Mouse (Mus musculus): Measurements from ENCODE around the gene Phf24. TPM values are rescaled to one million over a fixed set of nuclear protein-coding genes. Genes with fewer than 3 reads are reported as not detected.
"Not testable (repeated sequence)": the region's sequence is repeated elsewhere in the genome, so short reads cannot be mapped to it uniquely, and the experiment has no call there.

The Phf24 gene
- polyA plus RNA-seq, 1 experiment from 2014 or later: 0.93 TPM

DNA sequence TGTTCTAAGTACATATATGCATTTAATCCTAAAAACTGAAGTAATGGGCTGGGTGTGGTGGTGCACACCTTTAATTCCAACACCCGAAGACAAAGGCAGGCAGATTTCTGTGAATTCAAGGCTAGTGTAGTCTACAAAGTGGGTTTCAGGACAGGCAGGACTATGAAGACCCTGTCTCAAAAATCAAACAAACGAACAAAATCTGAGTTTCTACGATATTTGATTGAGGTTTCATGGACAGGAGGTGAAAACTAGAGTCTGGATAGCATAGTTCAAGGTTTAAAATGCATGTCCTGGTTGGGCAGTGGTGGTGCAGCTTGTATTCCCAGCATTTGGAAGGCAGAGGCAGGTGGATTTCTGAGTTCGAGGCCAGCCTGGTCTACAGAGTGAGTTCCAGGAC, 52.8 kb downstream of the Phf24 start, which contains the start of gene 1700022I11Rik:
1700022I11Rik (plus strand) TSS at position 301 of the 400 bp plus-strand sequence.
- Histone ChIP-seq H3K4me2 (no peak within 1 kb of the TSS), H3K4me1 (peaks cover 4% of the 10 kb centered on the region), H3K9ac (no peak within 1 kb of the TSS)

DNA sequence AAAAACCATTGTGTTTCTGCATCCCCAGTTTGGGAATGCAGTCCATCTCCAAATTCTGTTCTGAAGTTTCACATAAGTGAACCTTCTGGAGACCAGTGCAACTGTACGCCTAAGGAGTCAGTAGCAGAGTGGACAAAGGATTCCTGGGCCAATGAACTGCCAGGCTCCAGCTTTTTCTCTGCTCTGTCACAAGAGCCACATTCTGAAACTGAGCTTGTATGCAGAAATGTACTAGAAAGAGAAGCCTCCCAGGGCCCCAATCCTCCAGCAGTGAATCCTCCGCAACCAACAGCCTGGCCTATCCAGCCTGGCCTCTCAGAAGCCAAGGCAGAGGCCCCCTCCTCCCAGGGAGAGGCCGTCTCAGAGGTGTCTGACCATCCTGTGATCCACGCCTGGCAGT, 56.5 kb downstream of the Phf24 start:
- no peaks in the 10 kb centered on the region for H3K9me3 ChIP-seq (replicated peaks)
- H3K4me1 ChIP-seq: no peaks in the 10 kb centered on the region
- H3K27me3 ChIP-seq: no peaks in the 10 kb centered on the region
- H3K4me2 ChIP-seq: no peak overlapping the region
- ATAC-seq (replicated peaks; ENCODE audit: low FRiP score): 0 out of 2 replicates have a peak, but pooled peaks have one; percentile 22
- H3K27ac ChIP-seq: no peak overlapping the region
- 59% methylated on average over 4 of the region's 4 CpGs for WGBS
- H3K9ac ChIP-seq: no peak overlapping the region
- H3K36me3 ChIP-seq: peaks cover 21% of the 10 kb centered on the region
- no peak overlapping the region for H3K4me3 ChIP-seq (replicated peaks)

More for the DNA sequence above, 52.8 kb downstream of the Phf24 start, which contains the start of gene 1700022I11Rik:
- ATAC-seq (replicated peaks; ENCODE audit: low FRiP score): no peak
- Histone ChIP-seq H3K9me3 (replicated peaks) (no peaks in the 10 kb centered on the region), H3K27ac (no peak within 1 kb of the TSS), H3K36me3 (no peaks in the 10 kb centered on the region), H3K27me3 (peaks cover 4% of the 10 kb centered on the region; the same call in 1 of the 2 replicates), H3K4me3 (replicated peaks) (no peak within 1 kb of the TSS)
- 87% methylated on average over 4 of the region's 4 CpGs for WGBS

DNA sequence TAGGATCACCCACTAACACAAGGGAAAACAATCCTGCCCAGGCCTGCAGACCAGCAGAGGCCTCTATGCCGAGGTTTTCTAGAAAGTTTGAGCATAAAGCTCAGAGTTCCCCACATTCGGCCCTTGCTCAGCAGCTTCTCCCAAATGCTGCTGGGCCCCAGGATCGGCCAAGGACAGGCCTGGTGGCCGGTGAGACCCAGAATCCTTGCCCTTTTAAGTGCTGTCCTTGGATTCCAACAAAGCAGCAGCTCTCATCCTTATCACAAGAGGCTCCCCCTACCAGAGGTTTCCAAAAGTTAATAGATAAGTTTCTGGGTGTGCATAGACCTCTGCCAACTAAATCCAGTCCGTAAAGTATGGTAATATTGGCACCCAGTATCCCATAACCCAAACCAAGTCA, 57.4 kb downstream of the Phf24 start:
- H3K36me3 ChIP-seq: peaks cover 30% of the 10 kb centered on the region
- ATAC-seq (replicated peaks; ENCODE audit: low FRiP score): no peak
- no peak overlapping the region for H3K9ac ChIP-seq
- 84% methylated on average over 5 of the region's 5 CpGs for WGBS
- H3K9me3 ChIP-seq (replicated peaks): no peaks in the 10 kb centered on the region
- H3K4me1 ChIP-seq: no peaks in the 10 kb centered on the region
- H3K4me2 ChIP-seq: no peak overlapping the region
- H3K27ac ChIP-seq: no peak overlapping the region
- H3K27me3 ChIP-seq: no peaks in the 10 kb centered on the region
- no peak overlapping the region for H3K4me3 ChIP-seq (replicated peaks)

DNA sequence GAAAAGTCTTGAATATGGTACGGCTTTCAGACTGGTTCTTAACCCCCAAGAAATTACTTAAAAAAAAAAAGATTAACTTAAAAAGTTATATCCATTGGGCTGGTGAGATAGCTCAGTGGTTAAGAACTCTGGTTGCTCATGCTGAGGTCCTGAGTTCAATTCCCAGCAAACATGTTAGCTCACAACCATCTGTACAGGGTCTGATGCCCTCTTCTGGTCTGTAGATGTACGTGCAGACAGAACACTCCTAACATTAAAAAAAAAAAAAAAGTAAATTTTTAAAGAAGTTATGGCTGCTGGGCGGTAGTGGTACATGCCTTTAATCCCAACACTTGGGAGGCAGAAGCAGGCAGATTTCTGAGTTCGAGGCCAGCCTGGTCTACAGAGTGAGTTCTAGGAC, 61.6 kb downstream of the Phf24 start:
- peaks cover 67% of the 10 kb centered on the region for H3K36me3 ChIP-seq
- ATAC-seq (replicated peaks; ENCODE audit: low FRiP score): no peak
- no peak overlapping the region for H3K27ac ChIP-seq
- H3K4me1 ChIP-seq: no peaks in the 10 kb centered on the region
- no peak overlapping the region for H3K4me2 ChIP-seq
- 89% methylated on average over 4 of the region's 4 CpGs for WGBS
- H3K27me3 ChIP-seq: no peaks in the 10 kb centered on the region
- H3K4me3 ChIP-seq (replicated peaks): no peak overlapping the region
- no peak overlapping the region for H3K9ac ChIP-seq
- no peaks in the 10 kb centered on the region for H3K9me3 ChIP-seq (replicated peaks)

DNA sequence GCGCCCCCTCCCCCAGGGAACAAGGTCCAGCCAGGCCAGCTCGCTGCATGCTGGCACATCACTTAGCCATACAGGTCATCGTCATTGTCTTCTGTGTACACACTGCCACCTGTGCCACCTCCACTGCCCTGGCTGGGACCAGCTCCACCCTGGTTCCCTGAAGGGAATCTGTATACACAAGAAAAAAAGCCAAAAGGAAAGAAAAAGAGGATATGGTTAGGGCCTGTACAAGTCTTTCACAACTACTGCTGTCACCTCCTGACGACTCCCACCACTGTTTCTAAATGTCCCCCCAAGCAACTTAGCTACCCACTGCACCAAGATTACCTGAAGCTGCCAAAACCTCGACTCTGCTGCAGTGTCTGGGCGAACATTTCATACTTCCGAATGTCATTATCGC, 64.0 kb downstream of the Phf24 start:
- not testable (repeated sequence) for H3K4me1 ChIP-seq; H3K27ac ChIP-seq; H3K4me2 ChIP-seq; H3K9me3 ChIP-seq (replicated peaks); H3K4me3 ChIP-seq (replicated peaks); ATAC-seq (replicated peaks; ENCODE audit: low FRiP score); H3K27me3 ChIP-seq; H3K9ac ChIP-seq
- WGBS: 88% methylated on average over 8 of the region's 8 CpGs
- H3K36me3 ChIP-seq: peaks cover 90% of the 10 kb centered on the region

DNA sequence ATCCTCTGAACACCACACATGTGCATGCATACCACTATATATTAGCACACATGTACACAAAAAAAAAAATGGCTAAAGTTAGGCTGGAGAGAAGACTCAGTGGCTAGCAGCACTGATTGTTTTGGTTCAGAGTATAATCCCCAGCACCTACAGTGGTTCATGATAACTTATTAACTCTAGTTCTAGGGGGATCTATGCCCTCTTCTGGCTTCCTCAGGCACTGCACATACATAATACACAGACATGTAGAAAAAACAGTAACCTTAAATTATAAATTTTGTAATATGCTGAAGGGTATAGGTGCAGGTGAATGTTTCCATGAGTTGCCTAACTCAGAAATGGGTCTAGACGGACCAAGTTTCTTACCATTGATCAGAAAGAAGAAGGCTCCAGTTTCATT, 71.8 kb downstream of the Phf24 start:
- no peaks in the 10 kb centered on the region for H3K4me1 ChIP-seq
- no peak overlapping the region for H3K4me3 ChIP-seq (replicated peaks)
- no peak overlapping the region for H3K27ac ChIP-seq
- H3K27me3 ChIP-seq: no peaks in the 10 kb centered on the region
- H3K9me3 ChIP-seq (replicated peaks): no peaks in the 10 kb centered on the region
- ATAC-seq (replicated peaks; ENCODE audit: low FRiP score): no peak
- H3K36me3 ChIP-seq: peaks cover 98% of the 10 kb centered on the region
- no peak overlapping the region for H3K4me2 ChIP-seq
- H3K9ac ChIP-seq: no peak overlapping the region
- 79% methylated on average over 1 of the region's 1 CpGs for WGBS

Other genes starting within 250 kb of the Phf24 start
- gene 4930578G10Rik, start 181.1 kb upstream of the Phf24 start, polyA plus RNA-seq (2015; fragmentation: Nextera tagmentation; extraction: Ambion mirVana): not detected in 2 replicates
- gene Ccl19, start 160.1 kb upstream of the Phf24 start, polyA plus RNA-seq (2015; fragmentation: Nextera tagmentation; extraction: Ambion mirVana): not detected in 2 replicates
- gene Ccl21a, start 142.7 kb upstream of the Phf24 start, polyA plus RNA-seq (2015; fragmentation: Nextera tagmentation; extraction: Ambion mirVana): 54.9 and 67.0 TPM in 2 replicates
- not detected in 2 replicates for gene Fam205a1, start 62.8 kb upstream of the Phf24 start, polyA plus RNA-seq (2015; fragmentation: Nextera tagmentation; extraction: Ambion mirVana)
- 0.09 and 0.13 TPM in 2 replicates for gene Gm12394, start 59.9 kb upstream of the Phf24 start, polyA plus RNA-seq (2015; fragmentation: Nextera tagmentation; extraction: Ambion mirVana)
- gene Fam205c, start 42.4 kb upstream of the Phf24 start, polyA plus RNA-seq (2015; fragmentation: Nextera tagmentation; extraction: Ambion mirVana): 0.18 TPM in 1 of 2 replicates, not detected in the other
- gene Dnajb5, start 33.2 kb downstream of the Phf24 start, polyA plus RNA-seq (2015; fragmentation: Nextera tagmentation; extraction: Ambion mirVana): 6.9 and 10.0 TPM in 2 replicates
- 0.48 and 0.75 TPM in 2 replicates for gene 1700022I11Rik, start 52.9 kb downstream of the Phf24 start, polyA plus RNA-seq (2015; fragmentation: Nextera tagmentation; extraction: Ambion mirVana)
- 547 and 571 TPM in 2 replicates for gene Vcp, start 83.8 kb downstream of the Phf24 start, polyA plus RNA-seq (2015; fragmentation: Nextera tagmentation; extraction: Ambion mirVana)
- gene Fancg, start 93.8 kb downstream of the Phf24 start, polyA plus RNA-seq (2015; fragmentation: Nextera tagmentation; extraction: Ambion mirVana): 15.2 and 17.2 TPM in 2 replicates
- 23.5 and 27.6 TPM in 2 replicates for gene Pigo, start 109.2 kb downstream of the Phf24 start, polyA plus RNA-seq (2015; fragmentation: Nextera tagmentation; extraction: Ambion mirVana)
- 346 and 352 TPM in 2 replicates for gene Stoml2, start 115.0 kb downstream of the Phf24 start, polyA plus RNA-seq (2015; fragmentation: Nextera tagmentation; extraction: Ambion mirVana)
- 10.8 and 11.8 TPM in 2 replicates for gene Fam214b, start 129.6 kb downstream of the Phf24 start, polyA plus RNA-seq (2015; fragmentation: Nextera tagmentation; extraction: Ambion mirVana)
- gene Unc13b, start 142.3 kb downstream of the Phf24 start, polyA plus RNA-seq (2015; fragmentation: Nextera tagmentation; extraction: Ambion mirVana): 7.2 and 8.3 TPM in 2 replicates

All from kidney, embryonic 15.5 days (tissue).